In genomic region chr1:133254226-133254625, GRCm38 (mm10) we compare ENCODE assay signal across 12 mouse cellular contexts. TPM values are rescaled to one million over a fixed set of nuclear protein-coding genes. Genes with fewer than 3 reads are reported as not detected.
DNase-seq lines count a peak whose midpoint lies in the region; ATAC-seq and TF ChIP-seq lines count a peak whose summit lies in the region.
"Had no signal": no experiment of that assay in that cellular context is flagged by ENCODE, and none has a peak within 500 bp of the region (broad histone marks: within the 10 kb centered on the region; RNA-seq: fewer than 3 reads in every experiment).

No protein-coding gene starts in this region.

- H3K27me3 ChIP-seq in forebrain, embryonic 10.5 days (ENCODE audit: poor library complexity, severe bottlenecking), result peaks cover 8% of the 10 kb centered on the region
- no peaks in the 10 kb centered on the region for H3K27me3 ChIP-seq in forebrain, postnatal 0 days (ENCODE audit: insufficient read depth, low read length)
- H3K27me3 ChIP-seq in heart, embryonic 16.5 days (ENCODE audit: control insufficient read depth, insufficient read depth, low read length), result no peaks in the 10 kb centered on the region
- H3K27me3 ChIP-seq in liver, embryonic 12.5 days (replicated peaks), result peaks cover 47% of the 10 kb centered on the region

- no peak for ATAC-seq in forebrain, postnatal 0 days
- ATAC-seq in heart, embryonic 16.5 days (replicated peaks; ENCODE audit: extremely low read depth, insufficient read depth, low FRiP score), result no peak
- no peak for ATAC-seq in liver, embryonic 12.5 days
- no peak for ATAC-seq in erythroid progenitor cell, adult 5-6 weeks (replicated peaks; ENCODE audit: low FRiP score, poor library complexity, severe bottlenecking)

- H3K36me3 ChIP-seq in forebrain, embryonic 10.5 days (replicated peaks), result peaks cover 5% of the 10 kb centered on the region; the same call in 1 of the 2 replicates
- no peaks in the 10 kb centered on the region for H3K36me3 ChIP-seq in forebrain, postnatal 0 days (ENCODE audit: insufficient read depth)
- H3K36me3 ChIP-seq in heart, embryonic 16.5 days (ENCODE audit: control insufficient read depth, insufficient read depth), result 0 out of 2 replicates have a peak, but pooled peaks cover under 1% of the 10 kb centered on the region
- no peaks in the 10 kb centered on the region for H3K36me3 ChIP-seq in liver, embryonic 12.5 days

- 91% methylated on average over 6 of the region's 6 CpGs for WGBS in forebrain, embryonic 10.5 days
- 84% methylated on average over 6 of the region's 6 CpGs for WGBS in forebrain, postnatal 0 days
- WGBS in heart, embryonic 16.5 days, result 79% methylated on average over 6 of the region's 6 CpGs
- WGBS in liver, embryonic 12.5 days (ENCODE audit: insufficient replicate concordance), result 65% methylated on average over 6 of the region's 6 CpGs

- H3K4me2 ChIP-seq in forebrain, postnatal 0 days (ENCODE audit: low read depth), result no peak overlapping the region
- no peak overlapping the region for H3K4me2 ChIP-seq in heart, embryonic 16.5 days (ENCODE audit: low read depth, low read length)
- no peak overlapping the region for H3K4me2 ChIP-seq in liver, embryonic 12.5 days

- H3K4me3 ChIP-seq in forebrain, embryonic 10.5 days, result no peak overlapping the region
- H3K4me3 ChIP-seq in forebrain, postnatal 0 days (ENCODE audit: low read depth, low read length), result no peak overlapping the region
- no peak overlapping the region for H3K4me3 ChIP-seq in heart, embryonic 16.5 days (ENCODE audit: low read length)
- no peak overlapping the region for H3K4me3 ChIP-seq in liver, embryonic 12.5 days

- peak overlapping the region; percentile 56; the same call in 1 of the 2 replicates for H3K27ac ChIP-seq in forebrain, embryonic 10.5 days
- H3K27ac ChIP-seq in forebrain, postnatal 0 days (ENCODE audit: low read depth, low read length), result no peak overlapping the region
- peak overlapping the region; percentile 58 for H3K27ac ChIP-seq in heart, embryonic 16.5 days (ENCODE audit: low read length)
- peak overlapping the region; percentile 41; the same call in 1 of the 2 replicates for H3K27ac ChIP-seq in liver, embryonic 12.5 days
- H3K27ac ChIP-seq: macrophage had no signal

- H3K9ac ChIP-seq in forebrain, postnatal 0 days, result no peak overlapping the region
- H3K9ac ChIP-seq in heart, embryonic 16.5 days (ENCODE audit: low read length), result no peak overlapping the region
- no peak overlapping the region for H3K9ac ChIP-seq in liver, embryonic 12.5 days

- no peaks in the 10 kb centered on the region for H3K9me3 ChIP-seq in forebrain, embryonic 10.5 days
- H3K9me3 ChIP-seq in forebrain, postnatal 0 days (ENCODE audit: low read length), result no peaks in the 10 kb centered on the region
- no peaks in the 10 kb centered on the region for H3K9me3 ChIP-seq in heart, embryonic 16.5 days (replicated peaks; ENCODE audit: control insufficient read depth, low read length)
- H3K9me3 ChIP-seq in liver, embryonic 12.5 days (replicated peaks), result no peaks in the 10 kb centered on the region

- H3K4me1 ChIP-seq in forebrain, embryonic 10.5 days, result peaks cover 84% of the 10 kb centered on the region
- H3K4me1 ChIP-seq in forebrain, postnatal 0 days (ENCODE audit: insufficient read depth), result peaks cover 14% of the 10 kb centered on the region; the same call in 1 of the 2 replicates
- peaks cover 72% of the 10 kb centered on the region for H3K4me1 ChIP-seq in heart, embryonic 16.5 days (ENCODE audit: control insufficient read depth, insufficient read depth, low read length)
- H3K4me1 ChIP-seq in liver, embryonic 12.5 days, result peaks cover 60% of the 10 kb centered on the region

- TF ChIP-seq CTCF in forebrain, postnatal 0 days (IDR thresholded peaks at IDR 0.05; ENCODE audit: low read depth), result no peak

- DNase-seq in forebrain, embryonic 10.5 days (ENCODE audit: extremely low spot score, low spot score), result no peak
- no peak for DNase-seq in forebrain, postnatal 0 days
- peak; percentile 47 for DNase-seq in kidney, adult 18-20 months
- DNase-seq in kidney, postnatal 4 days, result no peak
- DNase-seq in adrenal gland, postnatal 36 days, result no peak
- DNase-seq: right cerebral cortex, postnatal 4 days had no signal

RNA-seq across cellular contexts. Expression of gene Golt1a, which starts 55.4 kb away (rescaled TPM):
- not detected in 2 replicates for polyA plus RNA-seq in forebrain, embryonic 10.5 days (2016; fragmentation: Nextera tagmentation; extraction: Ambion mirVana)
- total RNA-seq in forebrain, postnatal 0 days (2014; rRNA removed), result 0.15 and 0.29 TPM in 2 replicates
- 0.19 TPM in 1 of 2 replicates, not detected in the other for polyA plus RNA-seq in forebrain, postnatal 0 days (2015; fragmentation: Nextera tagmentation; extraction: Ambion mirVana)
- 0.17 TPM in 1 of 2 replicates, not detected in the other for polyA plus RNA-seq in heart, embryonic 16.5 days (2015; fragmentation: Nextera tagmentation; extraction: Ambion mirVana)
- polyA plus RNA-seq in liver, embryonic 12.5 days (2016; fragmentation: Nextera tagmentation; extraction: Ambion mirVana), result 4.4 and 5.8 TPM in 2 replicates
- 1 to 10 TPM; 1.7 to 2.0 TPM for total RNA-seq in adrenal gland, postnatal 36 days (2021)
- not detected in 2 replicates for total RNA-seq in erythroid progenitor cell, adult 5-6 weeks (2015; ENCODE audit: low replicate concordance)
- total RNA-seq in erythroid progenitor cell, adult 5-6 weeks (2017; ENCODE audit: low replicate concordance), result not detected in 2 replicates
- total RNA-seq: common myeloid progenitor, adult 5-6 weeks had no signal
- polyA plus RNA-seq: macrophage; thymus, postnatal 0 days had no signal
